Mouse (Mus musculus) kidney, postnatal 10 days (tissue): ENCODE data around the gene Brca2.
A peak's percentile ranks its signal among the peaks of the same experiment; 100 is the strongest.

Source experiments
- DNase-seq: peaks from one replicate; pipeline ENCODE4 v3.0.0; 2021; ENCODE audit warnings: mixed read lengths

The Brca2 gene

DNA sequence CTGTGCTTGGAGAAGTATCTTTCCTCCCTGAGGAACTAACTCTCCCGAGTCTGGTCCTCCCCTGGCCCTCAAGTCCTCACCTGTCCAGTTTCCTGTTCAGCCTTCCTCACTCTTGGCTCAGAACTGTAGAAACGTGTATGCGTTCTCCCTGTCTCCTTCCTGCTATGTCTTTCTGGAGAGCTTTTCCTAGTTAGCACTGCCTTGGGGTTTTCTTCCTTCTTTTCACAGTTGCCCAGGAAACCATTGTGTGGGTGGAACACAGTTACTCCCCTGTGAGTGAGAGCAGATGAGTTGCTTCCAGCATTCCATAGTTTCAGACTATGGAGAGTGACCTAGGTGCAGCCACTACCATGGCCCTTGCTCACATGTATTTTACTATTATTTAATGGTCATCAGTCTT is 43.8 kb downstream of the Brca2 start:
- DNase-seq: no peak

DNA sequence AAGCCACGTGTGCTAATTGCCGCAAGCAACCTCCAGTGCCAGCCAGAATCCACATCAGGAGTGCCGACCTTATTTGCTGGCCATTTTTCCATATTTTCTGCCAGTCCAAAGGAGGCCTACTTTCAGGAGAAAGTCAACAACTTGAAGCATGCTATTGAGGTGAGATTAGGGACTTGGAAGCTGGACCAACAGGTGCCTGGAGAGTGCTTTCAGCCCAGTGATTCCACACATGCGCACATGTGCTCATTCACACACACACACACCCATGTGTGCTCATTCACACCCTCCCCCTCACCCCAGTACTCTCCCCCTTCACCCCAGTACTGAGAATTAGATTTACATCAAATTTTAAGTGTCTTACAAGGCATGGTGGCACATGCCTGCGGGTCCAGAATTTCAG is 44.5 kb downstream of the Brca2 start:
- no peak for DNase-seq

DNA sequence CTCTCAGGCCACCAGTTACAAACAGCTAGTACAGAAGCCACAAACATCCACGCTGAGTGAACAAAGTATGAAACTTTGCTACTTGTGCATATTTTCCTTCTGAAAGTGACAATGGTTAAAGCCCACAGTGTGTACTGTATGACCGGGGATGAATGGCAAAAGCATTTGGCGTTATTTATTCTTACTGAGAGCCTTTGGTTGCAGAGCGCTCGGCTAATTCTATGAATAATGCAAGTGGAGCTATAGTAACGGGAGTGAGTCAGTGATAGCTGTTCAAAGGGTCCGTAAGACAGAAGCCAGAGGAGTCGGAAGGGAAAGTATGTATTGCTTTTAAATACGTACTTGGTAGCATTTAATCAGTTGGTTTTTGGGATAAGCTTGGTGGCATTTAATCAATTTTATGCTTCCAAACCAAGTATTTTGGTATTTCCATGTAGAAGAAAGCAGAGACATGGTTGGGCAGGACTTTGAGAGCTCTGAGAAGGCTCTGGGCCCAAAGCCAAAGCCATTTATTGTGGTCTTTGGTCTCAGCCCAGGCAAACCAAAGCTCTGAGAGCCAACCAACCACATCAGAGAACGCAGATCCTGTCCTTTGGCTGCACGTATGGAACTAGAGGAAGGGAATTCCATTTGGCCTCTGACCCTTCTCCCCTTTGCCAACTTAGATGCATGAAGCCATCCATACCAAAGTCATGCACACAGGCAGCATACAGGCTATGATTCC is 48.2 kb downstream of the Brca2 start:
- peak; percentile 49 for DNase-seq

DNA sequence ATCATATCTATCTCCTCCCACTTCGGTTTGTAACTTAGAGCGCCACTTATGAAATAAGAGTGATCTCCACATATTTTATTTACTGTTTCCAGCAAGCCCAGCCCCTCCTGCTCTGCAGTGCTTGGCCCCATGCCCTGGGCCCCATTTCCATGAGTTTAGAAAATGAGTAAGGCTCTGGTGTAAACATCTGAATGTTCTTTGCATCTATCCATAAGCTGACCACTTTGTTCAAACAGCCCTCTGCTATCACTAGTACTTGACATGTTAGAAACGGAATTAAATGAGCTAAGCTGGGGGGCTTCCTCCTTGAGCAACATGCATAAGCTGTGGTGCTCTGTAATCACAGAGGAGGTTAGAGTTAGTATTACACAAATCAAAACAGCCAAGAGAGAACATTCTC is 52.0 kb downstream of the Brca2 start:
- DNase-seq: no peak

DNA sequence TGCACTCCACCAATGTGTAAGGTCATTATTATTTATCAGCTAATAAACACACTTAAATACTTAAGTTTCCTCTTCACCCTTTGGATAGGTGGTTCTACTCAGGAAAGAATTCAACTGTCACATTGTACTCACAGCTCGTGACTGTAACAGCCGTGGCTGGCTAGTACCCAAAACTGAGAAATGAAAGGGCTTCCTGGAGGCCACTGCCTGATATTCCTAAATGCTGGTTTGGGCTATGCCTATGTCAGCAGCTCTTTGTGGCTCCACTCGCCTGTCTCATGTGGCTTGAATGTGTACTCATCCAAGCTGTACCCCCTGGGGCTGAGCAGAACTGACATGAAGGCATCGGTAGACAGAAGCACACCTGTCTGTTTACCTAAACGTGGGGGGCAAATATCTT is 52.5 kb downstream of the Brca2 start:
- no peak for DNase-seq

DNA sequence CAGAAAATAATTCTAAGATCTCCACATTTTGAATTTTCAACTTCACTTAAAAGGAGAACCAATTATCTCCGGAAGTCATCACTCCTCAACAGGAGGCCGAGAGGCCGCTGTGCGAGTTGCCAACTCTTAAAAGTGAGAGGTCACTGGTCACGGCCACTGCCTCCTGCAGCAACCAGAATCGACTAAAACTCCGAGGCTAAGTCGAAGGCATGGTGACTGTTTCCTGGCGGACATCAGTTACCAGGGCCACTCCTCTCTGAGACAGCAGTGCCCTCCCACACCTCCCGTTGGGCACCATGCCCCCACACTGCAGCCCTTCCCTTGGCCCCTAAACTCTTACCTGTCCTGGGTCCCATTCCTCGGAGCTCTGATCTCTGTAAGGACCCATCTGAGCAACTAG is 54.4 kb downstream of the Brca2 start:
- no peak for DNase-seq

DNA sequence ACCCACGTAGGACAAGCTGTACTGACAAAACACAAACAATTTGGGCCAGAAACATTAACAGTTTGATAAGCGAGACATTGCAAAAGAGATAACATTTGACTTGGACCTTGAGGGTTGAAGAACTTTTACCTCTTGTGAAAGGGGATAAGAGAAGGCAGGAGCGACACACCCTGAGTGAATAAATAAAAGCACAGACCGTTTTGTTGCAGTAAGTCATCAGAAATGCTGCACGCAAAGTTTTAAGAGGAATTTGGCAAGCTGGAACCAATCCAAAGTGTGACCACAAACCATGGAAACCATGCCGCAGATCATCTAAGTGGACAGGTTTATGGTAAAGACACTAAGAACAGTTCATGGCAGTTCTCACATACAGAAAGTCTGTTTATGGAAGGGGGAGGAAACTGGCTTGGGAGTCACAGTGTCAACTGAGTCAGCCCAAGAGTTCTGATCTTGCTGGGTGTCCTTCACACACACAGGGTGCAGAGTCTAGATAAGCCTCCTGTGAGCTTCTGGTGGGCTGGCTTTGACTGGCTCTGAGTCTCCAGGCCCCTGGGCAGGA is 56.3 kb downstream of the Brca2 start:
- DNase-seq: peak; percentile 13

DNA sequence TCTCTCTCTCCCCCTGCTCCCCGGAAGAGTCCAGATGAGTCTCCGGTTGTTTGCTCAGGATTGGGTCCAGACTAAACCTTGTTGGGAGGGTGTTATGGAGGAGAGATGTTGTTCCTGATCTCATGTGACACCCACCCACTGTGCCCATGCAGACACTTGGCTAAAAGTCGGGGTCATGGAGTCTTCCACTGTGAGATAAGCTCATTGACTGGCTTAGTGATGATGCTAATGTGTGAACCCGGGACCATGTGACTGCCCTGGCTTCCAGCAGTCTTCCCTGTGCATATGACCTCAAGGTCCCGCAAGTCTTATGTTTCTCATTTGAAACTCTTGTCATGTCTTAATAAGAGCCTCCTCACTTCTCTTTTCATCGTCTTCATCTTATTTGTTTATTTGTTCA is 58.8 kb downstream of the Brca2 start:
- no peak for DNase-seq

DNA sequence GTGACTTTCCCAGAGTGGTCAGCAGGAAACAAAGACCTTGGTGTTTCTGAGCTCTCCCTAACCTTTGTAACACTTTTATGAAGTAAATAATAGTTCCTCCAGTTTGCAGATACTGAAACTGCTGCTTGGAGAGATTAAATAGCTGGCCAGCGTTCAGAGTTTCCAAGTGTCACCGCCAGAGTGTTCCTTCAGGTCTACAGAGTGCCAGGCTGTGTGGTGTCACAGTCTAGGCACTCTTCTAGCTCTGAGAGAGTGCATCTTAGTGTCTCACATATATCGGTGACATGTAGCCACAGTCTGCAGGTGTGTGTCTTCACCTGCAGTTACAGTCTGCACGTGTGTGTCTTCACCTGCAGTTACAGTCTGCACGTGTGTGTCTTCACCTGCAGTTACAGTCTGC is 60.8 kb downstream of the Brca2 start:
- no peak for DNase-seq

DNA sequence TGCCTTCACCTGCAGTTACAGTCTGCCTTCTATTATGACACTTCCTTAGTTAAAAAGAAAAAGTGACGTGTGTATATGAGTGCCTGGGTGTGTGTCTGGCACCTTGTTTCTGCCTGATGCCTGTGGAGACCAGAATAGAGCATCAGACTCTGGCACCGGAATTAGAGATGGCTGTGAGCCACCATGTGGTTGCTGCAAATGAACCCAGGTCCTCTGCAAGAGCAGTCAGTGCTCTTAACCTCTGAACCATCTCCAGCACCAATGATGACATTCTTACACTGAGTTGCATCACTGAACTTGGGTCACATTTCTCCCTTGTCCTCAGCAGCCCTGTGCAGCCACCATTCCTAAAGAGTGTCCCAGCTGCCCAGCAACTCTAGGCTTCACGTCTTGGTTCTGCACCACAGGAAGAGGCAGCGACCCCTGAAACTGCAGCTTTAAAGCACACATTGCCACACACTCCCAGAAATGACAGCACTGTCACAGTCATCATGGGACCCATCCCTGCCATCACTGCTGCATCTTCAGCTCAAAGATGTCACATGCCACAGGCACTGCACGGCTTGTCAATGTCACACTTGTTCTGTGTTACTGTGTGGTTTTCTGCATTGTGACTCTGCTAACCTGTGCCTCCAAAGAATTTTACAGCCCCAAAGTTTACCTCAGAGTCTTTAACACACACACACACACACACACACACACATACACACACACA is 61.3 kb downstream of the Brca2 start:
- DNase-seq: peak; percentile 18

DNA sequence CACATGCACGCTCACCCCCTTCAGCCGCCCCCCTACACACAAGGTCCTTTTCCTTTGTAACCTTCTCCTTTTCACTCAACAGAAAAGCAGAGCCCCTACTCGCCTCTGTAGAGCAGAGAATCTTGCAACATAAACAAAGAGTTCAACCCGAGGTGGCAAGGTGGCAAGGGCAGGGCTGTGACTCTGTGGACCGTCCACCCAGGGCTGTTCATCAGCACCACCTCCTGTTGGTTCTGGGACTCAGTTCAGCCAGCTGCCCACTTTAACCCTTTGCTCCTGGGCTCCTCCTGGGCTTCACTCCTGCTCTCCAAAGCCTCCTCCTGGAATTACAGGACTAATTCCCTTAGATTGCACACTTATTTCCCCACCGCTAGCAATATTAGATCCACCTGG is 61.9 kb downstream of the Brca2 start:
- DNase-seq: no peak

DNA sequence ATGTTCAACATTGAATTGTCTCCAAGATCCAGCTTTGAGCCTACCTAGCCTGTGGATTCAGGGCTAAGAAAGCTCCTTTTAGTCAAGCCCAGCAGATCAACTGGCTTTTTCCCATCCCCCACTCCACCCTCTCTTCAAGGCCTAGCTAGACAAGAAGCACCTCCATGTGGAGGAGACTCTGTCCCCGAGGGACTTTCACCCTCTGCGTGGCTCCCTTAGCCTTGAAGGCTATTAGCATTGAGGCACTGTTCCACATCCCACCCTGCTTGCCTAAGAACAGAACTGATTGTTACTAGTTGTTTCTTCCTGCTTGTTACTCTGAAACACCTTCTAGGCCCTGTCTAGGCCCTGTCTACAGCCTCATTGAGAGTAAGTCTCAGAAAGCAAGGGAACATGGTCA is 67.5 kb downstream of the Brca2 start:
- no peak for DNase-seq

DNA sequence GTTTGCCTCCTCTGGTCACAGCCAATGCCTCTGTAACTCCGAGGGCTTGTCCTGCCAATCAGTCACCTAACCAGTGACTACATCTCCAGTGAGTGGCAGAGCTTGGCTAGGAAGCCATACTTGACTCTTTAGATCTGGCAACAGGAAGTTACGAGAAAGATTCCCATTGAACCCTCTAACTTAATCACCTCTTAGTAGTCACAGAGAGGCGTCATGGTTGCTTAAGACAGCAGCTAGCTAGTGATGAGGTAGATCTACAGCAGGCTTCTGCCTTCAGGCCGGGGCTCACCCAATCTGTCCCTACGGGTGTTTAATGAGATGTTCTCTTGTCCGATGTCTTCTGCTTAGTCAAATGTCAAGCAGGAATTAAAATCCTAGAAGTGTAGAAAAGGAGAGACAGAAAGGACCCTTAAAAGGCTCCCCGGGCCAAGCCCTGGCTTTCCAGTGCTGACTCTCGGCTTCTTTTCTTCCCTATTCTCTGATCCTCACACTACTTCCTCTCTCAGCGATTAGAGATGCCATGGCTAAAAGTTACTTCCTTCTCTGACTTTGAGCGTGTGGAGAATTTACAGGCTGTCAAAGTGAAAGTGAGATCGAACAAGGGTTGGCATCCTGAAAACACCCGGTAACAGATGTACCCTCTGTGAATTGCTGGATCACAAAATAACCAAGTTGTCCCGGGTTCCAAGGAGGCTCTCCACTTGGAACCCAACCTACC is 69.9 kb downstream of the Brca2 start:
- DNase-seq: no peak

DNA sequence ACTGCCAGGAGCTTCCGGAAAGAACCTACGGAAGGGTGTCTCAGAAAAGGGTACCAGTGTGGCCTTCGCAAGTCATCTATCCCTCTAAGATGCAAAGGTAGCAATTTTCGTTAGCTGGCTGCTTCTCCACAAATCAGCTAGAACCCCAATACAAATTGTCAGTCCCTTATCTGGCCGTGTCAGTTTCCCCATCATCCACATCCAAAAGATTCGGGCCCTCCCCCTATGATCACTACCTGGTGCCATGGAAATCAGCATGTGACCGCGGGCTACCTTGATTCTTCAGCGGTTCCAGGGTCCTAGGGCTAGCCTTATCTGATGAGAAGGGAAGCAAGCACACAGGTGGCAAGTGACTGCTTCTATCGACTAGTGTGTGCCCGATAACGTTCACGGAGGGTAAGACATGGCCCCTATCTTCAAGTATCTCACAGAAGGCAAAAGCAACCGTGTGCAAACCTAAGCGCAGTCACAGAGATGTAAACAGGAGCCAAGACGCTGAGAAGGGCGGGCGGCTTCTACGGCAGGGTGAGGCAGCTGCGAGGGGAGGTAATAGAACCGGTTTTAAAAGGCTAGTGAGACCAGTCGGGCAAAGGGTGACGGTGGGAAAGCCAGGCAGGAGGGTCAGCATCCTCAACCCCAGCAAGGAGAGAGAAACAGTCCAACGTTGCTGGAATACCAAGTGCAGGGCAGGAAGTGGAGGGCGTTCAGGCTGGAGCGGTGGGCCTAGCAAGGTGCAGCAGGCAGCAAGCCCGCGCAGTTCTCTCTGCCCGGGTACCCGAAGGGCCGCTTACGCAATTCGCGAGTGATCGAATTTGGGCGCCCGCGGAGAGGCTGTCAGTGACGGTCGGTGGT is 70.7 kb downstream of the Brca2 start:
- DNase-seq: peak; percentile 42

DNA sequence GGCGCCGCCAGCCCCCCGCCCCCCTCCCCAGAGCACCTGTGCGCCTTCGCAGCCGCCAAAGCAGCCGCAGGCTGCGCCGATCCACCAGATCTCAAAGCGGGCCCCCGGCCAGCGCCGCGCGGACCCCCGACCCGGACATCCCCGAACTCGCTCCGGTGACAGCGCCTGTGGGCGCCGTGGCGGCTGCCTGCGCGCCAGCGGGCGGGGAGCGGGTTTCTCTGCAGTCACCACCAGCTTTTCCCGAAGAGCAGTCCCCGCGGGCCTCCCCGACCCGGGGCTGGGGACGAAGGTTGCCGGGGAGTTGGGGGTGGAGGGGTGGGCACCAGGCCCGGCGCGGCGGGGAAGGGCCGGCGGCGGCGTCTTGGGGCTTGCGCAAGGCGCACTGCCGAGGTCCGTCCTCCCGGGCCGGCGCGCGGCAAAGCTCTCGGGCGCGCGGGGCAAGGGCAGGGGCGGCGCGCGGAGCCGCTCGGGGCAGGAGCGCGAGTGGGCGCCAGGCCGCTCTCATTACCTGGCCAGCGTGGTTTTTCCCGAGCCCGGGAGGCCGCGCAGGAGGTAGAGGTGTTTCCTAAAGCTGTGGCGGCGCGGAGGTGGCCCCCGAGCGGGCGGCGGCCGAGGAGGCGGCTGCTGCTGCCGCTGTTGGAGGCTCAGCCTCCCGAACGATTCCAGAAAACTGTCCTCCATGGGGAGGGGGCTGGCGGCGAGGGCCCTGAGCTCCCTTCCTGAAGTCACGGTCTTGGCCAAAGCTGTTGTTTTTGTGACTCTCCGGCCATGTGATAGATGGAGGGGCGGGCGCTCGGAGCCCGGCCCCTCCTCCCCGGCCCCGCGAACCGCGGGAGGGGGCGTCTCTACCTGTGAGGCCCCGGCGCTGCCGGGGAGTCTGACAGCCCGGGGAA is 71.6 kb downstream of the Brca2 start:
- peak; percentile 65 for DNase-seq

DNA sequence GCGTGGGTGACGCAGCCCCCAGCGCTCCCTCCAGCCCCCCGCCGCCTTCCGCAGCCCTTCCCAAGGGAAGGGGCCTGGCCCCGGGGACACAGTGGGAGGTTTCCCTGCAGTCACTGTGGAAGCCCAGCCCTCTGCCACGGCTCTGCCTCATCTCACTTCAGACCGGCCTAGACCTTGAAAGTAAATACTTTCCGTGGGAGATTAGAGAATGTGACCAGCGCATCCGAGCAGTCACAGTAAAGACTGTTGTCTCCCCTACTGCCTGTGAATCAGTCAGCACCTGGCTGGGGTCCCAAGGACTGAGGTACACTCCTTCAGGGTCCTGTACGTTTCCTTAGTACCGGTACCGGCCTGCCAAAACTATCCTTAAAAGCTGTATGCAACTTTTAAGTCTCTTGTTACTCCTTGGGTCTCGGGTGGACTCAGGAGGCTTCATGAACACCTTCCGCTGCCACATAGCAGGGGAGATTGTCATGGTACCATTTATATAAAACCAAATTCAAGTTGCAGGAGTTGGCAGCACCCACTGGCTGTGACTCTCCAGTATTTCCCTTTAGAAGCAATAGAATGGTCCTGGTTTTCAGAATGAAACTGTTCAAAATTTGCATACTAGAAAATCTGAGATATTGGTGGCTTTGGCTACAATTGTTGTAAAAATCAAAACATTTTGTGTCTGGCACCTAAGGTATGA is 72.4 kb downstream of the Brca2 start:
- no peak for DNase-seq

DNA sequence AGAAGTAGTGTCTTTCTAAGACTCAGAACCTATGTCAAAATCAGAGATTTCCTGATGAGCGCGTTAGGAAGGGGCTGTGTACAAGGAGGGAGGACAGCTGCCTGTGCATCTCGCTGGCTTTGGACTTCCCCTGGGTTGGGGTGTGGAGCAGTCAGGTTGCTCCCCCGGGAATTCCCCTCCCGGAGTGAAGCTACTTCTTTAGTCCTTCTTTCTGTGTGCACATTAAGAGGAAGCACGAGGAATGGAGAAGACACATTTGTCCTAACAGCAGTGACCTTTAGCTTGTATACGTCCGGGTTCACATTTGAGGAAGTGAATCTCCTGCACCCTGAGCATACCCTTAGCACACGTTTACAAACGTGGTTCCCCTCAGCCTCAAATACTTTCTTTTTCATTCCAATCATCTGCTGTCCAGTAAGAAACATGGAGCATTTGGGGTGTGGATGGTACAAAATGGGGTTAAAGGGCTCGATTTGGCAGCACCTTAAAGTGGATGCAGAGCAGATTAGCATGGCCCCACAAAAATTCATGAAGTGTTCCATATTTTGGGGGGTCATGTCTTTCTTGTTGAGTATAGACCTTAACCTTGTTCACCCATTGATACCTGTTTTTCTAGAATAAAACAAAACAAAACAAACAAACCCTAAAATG is 73.1 kb downstream of the Brca2 start:
- no peak for DNase-seq

DNA sequence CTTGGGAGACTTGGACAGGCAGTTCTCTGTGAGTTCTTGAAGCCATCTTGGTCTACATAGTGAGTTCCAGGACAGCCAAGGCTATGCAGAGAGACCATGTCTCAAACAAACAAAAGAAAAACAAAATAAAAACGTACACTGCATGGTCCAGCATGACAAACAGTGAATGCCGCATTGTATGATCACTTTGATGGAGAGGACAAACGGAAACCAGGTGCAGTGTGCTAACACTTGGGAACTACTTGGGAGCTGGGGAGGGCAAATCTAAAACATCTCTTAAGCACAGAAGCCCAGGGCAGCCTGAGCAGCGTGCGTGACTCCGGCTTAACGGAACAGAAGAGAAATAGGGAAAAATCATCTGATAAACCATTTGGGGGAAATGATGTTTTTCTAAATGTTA is 74.7 kb downstream of the Brca2 start, which contains the start of gene N4bp2l1:
N4bp2l1 (minus strand) TSS at position 101 of the 400 bp plus-strand sequence.
- DNase-seq: no peak

DNA sequence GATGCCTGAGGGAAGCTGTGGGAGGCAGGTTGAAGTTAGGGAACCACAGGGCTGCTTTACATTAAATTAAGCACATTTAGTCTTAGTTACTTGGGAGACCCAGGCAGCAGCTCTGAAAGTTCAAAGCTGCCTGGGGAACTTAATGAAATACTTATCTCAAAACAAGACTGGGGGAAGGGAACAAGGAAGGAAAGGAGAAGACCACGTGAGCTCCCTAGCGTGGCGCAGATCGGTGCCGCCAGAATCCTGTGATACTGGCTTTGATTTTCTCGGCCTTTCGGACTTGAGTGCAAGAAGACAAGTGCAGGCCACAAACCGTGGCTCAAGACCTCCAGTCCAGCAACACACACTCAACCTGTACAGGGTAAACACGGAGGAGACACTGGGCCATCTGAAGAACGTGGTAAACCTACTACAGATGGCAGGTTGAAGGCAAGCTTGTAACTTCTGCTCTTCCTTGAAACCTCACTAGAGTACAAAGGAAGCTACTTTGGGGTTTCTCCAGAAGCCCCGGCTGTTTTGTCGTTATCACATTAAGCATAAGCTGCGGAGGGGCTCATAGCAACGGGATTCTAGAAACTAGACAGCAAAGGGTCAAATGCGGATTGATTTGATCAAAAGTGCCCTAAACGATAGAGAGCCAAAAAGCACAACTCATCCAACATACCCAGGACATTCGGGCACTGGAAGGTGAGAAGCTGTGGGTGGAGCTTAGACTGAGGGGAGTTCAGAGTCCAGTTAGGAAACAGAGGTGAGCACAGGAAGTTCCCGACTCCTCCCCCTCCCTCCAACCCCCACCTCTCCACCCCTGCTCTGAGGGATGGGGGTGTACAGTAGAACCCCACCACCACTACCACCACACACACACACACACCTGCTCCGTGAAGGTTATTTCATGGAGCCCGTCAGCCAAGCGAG is 76.0 kb downstream of the Brca2 start:
- DNase-seq: no peak
